Mouse (Mus musculus): ENCODE measurements at regions not wholly inside any gene's neighbourhood (a gene's known extent, or its start where the extent isn't known, plus 50 kb on each side); places are given as distances from the start of the nearest gene placed in this dataset.

DNA sequence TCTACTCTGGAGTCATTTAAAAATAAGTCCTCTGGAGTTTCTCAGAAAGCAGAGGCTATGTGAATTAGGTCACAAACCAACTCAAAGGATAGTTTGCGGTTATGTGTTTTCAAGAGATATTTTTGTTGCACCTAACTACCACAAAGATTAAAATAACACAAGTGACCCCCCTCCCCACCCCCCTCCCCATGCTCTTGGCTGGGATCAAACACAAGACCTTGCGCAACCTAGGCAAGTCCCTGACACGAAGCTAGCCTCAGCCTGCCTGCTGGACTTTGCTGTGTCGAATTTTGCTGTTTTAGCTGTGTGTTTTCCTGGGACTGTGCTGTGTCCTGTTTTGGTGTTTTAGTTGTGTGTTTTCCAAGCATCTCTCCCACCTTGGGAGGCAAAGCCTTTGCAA lies 94.0 kb upstream of the Ubr2 start:
- TF ChIP-seq CTCF (IDR thresholded peaks at IDR 0.05; ENCODE audit: low read depth, low read length) (no peak), GATA1 (IDR thresholded peaks at IDR 0.05; ENCODE audit: borderline replicate concordance, low read length) (no peak), TAL1 (conservative IDR thresholded peaks at IDR 0.05; ENCODE audit: low read depth, low read length) (no peak), POLR2AphosphoS5 (IDR thresholded peaks at IDR 0.05; ENCODE audit: insufficient replicate concordance, low read depth, low read length) (no peak), GATA2 (IDR thresholded peaks at IDR 0.05; ENCODE audit: borderline replicate concordance, low read depth, low read length) (no peak)
